Mouse (Mus musculus) thymus, adult 2 months (tissue): ENCODE measurements around the gene Gstm7.

Source experiments
- CTCF ChIP-seq: fragments of 200-500 bp; IDR thresholded peaks from 2 replicates; pipeline ENCODE4 v1.5.1; 2012; ENCODE audit warnings: mild to moderate bottlenecking, control low read depth, low read length, moderate library complexity, borderline replicate concordance; ENCODE audit not compliant: control insufficient read depth, poor library complexity, insufficient read depth; ENCODE audit errors: extremely low read depth
- POLR2A ChIP-seq: fragments of 200-500 bp; IDR thresholded peaks from 2 replicates; pipeline ENCODE4 v1.6.1; 2012; ENCODE audit warnings: mild to moderate bottlenecking, low read length, control low read depth, moderate library complexity; ENCODE audit not compliant: control insufficient read depth, poor library complexity, insufficient read depth; ENCODE audit errors: extremely low read depth

GRCm38 (mm10) chr3:107941261-107941660, 9.6 kb upstream of the Gstm7 start:
- no peak for TF ChIP-seq CTCF
- no peak for TF ChIP-seq POLR2A
